Mouse (Mus musculus) erythroblast, embryonic 14.5 days (primary cell): ENCODE data around the gene Aifm2.

Source experiments
- GATA1 ChIP-seq: IDR thresholded peaks from 2 replicates; pipeline ENCODE4 v1.6.1; 2012; ENCODE audit warnings: low read length, inconsistent platforms, mixed read lengths
- TAL1 ChIP-seq: IDR thresholded peaks from 3 replicates; pipeline ENCODE4 v1.6.1; 2012; ENCODE audit warnings: low read length, inconsistent platforms, mixed read lengths

DNA sequence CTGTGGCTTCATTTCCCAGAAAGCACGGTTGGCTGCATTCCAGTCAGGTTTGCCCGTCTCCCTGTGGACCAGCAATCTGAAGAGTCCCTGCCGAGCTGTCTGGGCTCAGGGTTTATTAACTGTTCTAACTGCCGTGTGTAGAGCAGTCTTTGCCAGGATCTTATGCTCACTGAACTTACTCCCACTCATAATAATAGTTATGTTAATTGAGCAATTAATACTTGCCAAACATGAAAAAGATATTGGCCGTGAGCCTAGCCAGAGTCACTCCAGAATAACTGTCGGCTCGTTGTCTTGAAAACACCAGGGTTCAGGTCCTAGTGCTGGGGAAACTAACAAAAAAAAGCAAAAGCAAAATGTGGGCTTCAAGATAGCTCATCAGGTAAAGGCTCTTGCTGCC lies 45.8 kb upstream of the Aifm2 start:
- TF ChIP-seq GATA1 (no peak), TAL1 (no peak)
